Mouse (Mus musculus): Measurements from ENCODE around the gene Hpd. TPM values are rescaled to one million over a fixed set of nuclear protein-coding genes. Genes with fewer than 3 reads are reported as not detected.

The Hpd gene
- total RNA-seq, 2 experiments from 2014 or later: not detected

- peak; percentile 93 for DNase-seq
- intact Hi-C loops (cut with DNase I): no loop called here
Observed at GRCm38 (mm10) chr5:123137044-123137909, 45.2 kb downstream of the Hpd start.

- peak; percentile 96 for DNase-seq
- intact Hi-C loops (cut with DNase I): no loop called here
Observed at GRCm38 (mm10) chr5:123136361-123137043, 46.0 kb downstream of the Hpd start.

- intact Hi-C loops (cut with DNase I): no loop called here
- DNase-seq: peak; percentile 95 to 96
Observed at GRCm38 (mm10) chr5:123135471-123136360, 46.8 kb downstream of the Hpd start.

GRCm38 (mm10) chr5:123134875-123135382 is 47.6 kb downstream of the Hpd start:
- DNase-seq: no peak
- intact Hi-C loops (cut with DNase I): loop anchor here (1.0 kb wide), 1 partner anchor 8 kb away; no protein-coding TSS in a partner anchor

- intact Hi-C loops (cut with DNase I): loop anchor here (1.0 kb wide), 1 partner anchor 9 kb away; no protein-coding TSS in a partner anchor
Observed at GRCm38 (mm10) chr5:123134186-123134874, 48.2 kb downstream of the Hpd start.

GRCm38 (mm10) chr5:123133784-123134143 is 48.8 kb downstream of the Hpd start:
- no peak for DNase-seq

More at GRCm38 (mm10) chr5:123134186-123134874, 48.2 kb downstream of the Hpd start:
- DNase-seq: peak; percentile 92

GRCm38 (mm10) chr5:123133083-123133783 is 49.3 kb downstream of the Hpd start:
- intact Hi-C loops (cut with DNase I): loop anchor here (1.0 to 2.0 kb wide), 5 partner anchors 14 to 69 kb away; no protein-coding TSS in a partner anchor
- peak; percentile 94 to 97 for DNase-seq

More at GRCm38 (mm10) chr5:123133784-123134143, 48.8 kb downstream of the Hpd start:
- intact Hi-C loops (cut with DNase I): loop anchor here (1.0 to 2.0 kb wide), 6 partner anchors 10 to 69 kb away; no protein-coding TSS in a partner anchor

- intact Hi-C loops (cut with DNase I): loop anchor here (1.0 to 2.0 kb wide), 5 partner anchors 14 to 68 kb away; no protein-coding TSS in a partner anchor
- DNase-seq: peak; percentile 86 to 91
Observed at GRCm38 (mm10) chr5:123132308-123133071, 50.0 kb downstream of the Hpd start, which contains the start of gene Rhof. Rhof (minus strand) TSS chr5:123132692.

GRCm38 (mm10) chr5:123130814-123131148 is 51.7 kb downstream of the Hpd start:
- intact Hi-C loops (cut with DNase I): no loop called here
- no peak for DNase-seq

GRCm38 (mm10) chr5:123130030-123130813 is 52.3 kb downstream of the Hpd start:
- DNase-seq: no peak
- intact Hi-C loops (cut with DNase I): no loop called here

GRCm38 (mm10) chr5:123129170-123129757 is 53.3 kb downstream of the Hpd start:
- intact Hi-C loops (cut with DNase I): no loop called here

GRCm38 (mm10) chr5:123128426-123129169 is 53.9 kb downstream of the Hpd start:
- no peak for DNase-seq
- intact Hi-C loops (cut with DNase I): no loop called here

More at GRCm38 (mm10) chr5:123129170-123129757, 53.3 kb downstream of the Hpd start:
- no peak for DNase-seq

- intact Hi-C loops (cut with DNase I): no loop called here
Observed at GRCm38 (mm10) chr5:123127031-123127430, 55.5 kb downstream of the Hpd start.

GRCm38 (mm10) chr5:123125638-123126406 is 56.7 kb downstream of the Hpd start:
- intact Hi-C loops (cut with DNase I): no loop called here
- DNase-seq: peak; percentile 43 to 60

More at GRCm38 (mm10) chr5:123127031-123127430, 55.5 kb downstream of the Hpd start:
- no peak for DNase-seq

GRCm38 (mm10) chr5:123125105-123125504 is 57.4 kb downstream of the Hpd start:
- no peak for DNase-seq
- intact Hi-C loops (cut with DNase I): no loop called here

Measured in heart, postnatal 10 days (tissue).